Mouse (Mus musculus) layer of hippocampus, adult 9-11 months (tissue): ENCODE results near the gene Disc1.

Source experiments
- DNase-seq: peaks from one replicate; pipeline ENCODE4 v3.0.0; 2022

The Disc1 gene

DNA sequence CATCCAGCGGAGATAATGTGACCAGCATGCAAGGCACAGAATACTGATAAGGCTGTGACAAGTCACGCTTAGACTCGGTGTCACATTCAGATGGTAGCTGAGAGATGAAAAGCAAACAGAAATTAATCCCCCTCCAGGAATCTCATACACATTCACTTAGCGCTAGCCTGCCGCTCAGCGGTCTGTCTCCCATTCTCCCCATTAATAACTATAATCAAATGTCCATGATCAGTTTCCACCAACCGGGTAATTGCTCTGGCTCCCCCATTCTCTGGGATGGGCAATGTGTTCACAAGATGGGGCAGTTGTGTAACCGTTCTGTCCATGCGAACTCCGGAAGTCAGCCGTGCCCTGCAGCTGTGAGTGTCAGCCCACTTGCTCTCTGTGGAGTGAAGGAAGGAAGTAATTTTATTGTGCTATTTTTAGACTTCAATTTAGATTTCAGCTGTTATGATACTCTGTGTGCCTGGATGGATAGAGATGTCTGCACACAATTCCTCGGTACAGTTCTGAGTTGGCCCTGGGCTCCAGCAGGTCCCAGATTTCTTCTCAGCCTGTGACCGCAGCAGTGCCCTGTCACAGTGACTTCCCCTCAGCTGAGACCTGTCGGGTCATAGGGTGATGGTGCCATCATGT is 173.1 kb downstream of the Disc1 start:
- peak; percentile 42 for DNase-seq

DNA sequence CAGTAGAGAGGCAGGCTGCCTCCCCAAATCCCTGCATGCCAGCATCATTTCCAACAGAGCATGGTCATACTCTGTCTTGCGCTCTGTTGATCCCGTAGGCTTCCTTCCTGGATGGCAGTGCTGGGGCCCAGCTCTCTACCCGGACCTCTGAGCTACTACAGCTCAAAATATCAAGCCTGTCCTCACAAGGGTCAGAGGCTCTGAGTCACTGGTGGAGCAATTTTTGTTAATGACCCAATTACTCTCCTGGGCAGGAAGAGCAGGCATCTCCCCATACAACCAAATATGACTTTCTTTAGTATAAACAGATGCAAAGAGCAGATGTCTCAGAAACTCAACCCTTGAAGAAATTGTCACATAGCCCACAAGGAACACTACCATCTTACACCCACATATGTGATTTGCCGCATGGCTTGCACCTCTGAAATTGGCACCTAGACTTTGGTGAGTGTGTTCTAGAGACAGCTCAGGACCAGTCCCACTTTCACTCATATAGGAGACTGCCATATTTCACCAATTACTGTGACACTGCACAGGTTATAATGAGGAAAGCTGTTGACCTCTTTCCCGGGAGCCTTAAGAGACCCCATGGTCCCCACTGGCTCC is 176.6 kb downstream of the Disc1 start:
- DNase-seq = no peak

DNA sequence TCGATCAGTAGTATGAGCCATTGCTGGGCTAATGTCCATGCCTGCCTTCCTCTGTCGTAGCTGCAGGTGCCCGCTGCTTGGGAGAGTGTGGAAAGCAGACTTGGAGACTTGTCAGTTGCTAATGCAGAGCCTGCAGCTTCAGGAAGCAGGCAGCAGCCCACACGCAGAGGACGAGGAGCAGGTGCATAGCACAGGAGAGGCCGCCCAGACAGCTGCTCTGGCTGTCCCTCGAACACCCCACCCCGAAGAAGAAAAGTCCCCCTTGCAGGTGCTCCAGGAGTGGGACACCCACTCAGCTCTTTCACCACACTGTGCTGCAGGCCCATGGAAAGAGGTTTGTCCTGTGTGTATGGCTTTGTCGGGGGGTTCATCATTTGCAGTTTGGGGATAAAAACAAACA is 178.7 kb downstream of the Disc1 start:
- DNase-seq = no peak

GRCm38 (mm10) chr8:125235898-125236835 is 182.2 kb downstream of the Disc1 start:
- DNase-seq = no peak

DNA sequence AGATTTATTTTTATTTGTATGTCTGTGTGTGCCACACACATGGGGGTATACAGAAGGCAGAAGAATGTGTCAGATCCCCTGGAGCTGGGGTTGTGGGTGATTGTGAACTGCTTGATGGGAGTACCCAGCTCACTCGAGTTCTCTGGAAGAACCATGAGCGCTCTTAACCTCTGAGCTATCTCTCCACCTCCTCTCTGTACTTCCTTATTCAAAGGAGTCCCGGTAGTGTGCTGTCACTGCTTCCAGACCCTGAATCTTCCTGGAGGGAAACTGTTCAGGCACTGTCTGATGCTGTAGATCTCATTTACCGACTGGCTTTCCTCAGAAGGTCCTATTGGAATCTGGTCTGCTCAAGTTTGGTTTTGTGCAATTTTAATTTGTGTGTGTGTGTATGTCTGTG is 186.8 kb downstream of the Disc1 start:
- no peak for DNase-seq

DNA sequence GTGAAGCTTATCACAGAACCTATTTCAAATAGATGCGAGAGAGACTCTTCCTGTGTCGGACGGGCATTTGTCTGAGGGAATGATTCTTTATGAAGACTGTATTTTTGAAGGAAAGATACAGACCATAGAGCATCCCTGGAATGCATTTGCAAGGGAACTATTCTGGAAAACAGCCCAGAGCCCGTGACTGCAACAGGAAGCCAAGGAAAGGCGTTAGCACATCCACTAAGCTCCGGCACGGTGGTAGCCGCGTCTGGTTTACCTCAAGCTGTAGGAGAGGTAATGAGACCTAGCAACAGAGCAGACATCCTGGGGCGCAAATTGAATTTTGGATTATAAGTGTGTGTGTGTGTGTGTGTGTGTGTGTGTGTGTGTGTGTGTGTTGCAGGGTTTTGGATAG is 188.4 kb downstream of the Disc1 start:
- no peak for DNase-seq

GRCm38 (mm10) chr8:125242921-125243320 is 188.9 kb downstream of the Disc1 start:
- DNase-seq = no peak

- no peak for DNase-seq
These were observed 192.8 kb downstream of the Disc1 start for GRCm38 (mm10) chr8:125246737-125247292.

DNA sequence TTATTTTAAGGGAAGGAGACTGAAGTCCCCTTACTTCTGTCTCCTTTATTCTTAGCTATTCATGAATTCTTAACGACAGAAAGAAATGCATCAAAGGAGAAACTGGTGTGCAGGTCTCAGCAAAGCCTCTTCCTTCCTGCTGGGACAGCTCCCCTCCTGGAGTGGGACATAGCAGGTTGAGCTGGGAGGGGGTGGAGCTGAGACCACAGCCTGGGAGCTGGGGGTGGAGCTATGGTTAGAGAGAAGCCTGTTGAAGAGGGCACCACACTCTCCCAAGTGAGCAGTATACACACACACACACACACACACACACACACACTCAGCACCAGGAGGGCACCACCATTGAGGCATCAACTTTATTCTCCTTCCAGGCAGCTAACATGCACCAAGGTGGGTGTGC is 193.4 kb downstream of the Disc1 start:
- DNase-seq = no peak

DNA sequence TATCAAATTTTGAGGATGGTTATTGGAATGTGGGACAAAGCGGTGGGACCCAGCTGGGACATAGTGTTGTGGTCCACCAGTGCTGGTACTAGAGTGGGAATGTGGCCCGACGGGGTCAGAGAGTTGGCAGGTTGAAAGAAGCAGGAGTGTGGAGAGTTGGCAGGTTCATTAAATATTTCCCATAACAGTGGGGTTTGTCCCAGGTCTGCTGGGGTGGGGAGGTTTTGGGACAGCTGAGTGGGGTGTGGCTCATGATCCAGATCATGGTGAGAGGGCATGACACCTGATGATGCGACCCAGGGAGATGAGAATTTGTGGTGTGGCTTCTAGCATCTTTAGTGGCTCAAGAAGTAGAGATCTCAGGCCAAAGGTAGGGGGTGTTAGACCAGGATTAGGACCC is 199.0 kb downstream of the Disc1 start:
- DNase-seq = no peak

GRCm38 (mm10) chr8:125253505-125254180 is 199.6 kb downstream of the Disc1 start:
- DNase-seq = no peak

DNA sequence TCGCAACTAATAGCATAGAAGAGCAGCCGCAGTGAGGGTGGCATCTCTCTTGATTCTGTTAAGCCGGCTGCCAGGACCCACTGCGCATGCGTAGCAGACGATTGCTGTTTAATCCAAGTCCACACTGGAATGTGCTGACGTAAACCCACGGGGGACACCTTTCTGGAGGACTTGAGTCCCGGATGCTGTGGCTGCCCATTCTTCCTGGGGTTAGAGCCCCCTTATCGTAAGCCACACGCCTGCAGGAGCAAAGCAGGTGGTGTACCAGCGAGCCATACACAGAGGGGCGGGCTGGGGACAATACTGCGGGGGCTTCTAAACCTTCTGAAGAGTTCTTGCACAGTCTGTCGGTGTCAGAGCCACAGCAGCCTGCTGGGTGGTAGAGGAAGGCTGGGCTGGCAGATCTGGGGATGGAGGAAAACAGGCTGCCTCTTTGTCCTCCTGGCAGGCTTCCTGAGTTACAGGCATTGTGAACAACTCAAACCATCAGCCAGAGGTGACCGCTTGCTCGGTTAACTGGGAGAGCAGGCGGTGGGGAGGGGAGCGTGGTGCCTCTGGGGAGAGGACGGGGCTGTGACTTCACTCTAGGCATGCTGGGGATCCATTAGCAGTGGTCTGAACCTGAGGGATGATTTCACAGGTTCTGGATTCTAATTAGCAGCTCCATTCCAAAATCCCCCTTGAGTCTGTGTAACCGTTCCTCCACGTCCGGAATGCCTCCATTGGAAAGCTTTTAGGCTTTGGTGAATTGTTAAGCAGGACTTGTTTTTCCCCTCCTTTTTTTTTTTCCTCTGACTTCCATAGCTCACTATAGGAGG is 200.4 kb downstream of the Disc1 start:
- peak; percentile 95 for DNase-seq

GRCm38 (mm10) chr8:125255006-125255685 is 201.2 kb downstream of the Disc1 start:
- peak; percentile 65 for DNase-seq

DNA sequence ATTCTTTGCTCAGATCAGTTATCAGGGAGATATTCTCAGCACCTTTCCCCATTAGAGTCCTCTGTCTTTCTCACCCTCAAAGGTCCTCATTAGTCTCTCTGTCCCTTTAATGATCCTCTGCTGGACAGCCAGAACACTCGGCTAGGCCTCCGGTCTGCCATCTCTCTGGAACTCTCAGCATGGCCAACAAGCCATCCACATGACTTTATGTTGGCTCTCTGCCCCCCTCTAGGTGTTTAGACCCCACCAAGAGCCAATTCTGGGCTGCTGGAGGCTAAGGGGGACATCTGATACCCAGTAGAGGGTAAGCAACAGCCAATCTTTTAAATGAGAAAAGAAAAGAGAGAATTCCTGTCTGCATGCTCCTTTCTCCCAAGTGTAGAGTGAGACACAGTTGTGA is 203.7 kb downstream of the Disc1 start:
- no peak for DNase-seq

GRCm38 (mm10) chr8:125258806-125259500 is 205.0 kb downstream of the Disc1 start:
- DNase-seq = no peak

DNA sequence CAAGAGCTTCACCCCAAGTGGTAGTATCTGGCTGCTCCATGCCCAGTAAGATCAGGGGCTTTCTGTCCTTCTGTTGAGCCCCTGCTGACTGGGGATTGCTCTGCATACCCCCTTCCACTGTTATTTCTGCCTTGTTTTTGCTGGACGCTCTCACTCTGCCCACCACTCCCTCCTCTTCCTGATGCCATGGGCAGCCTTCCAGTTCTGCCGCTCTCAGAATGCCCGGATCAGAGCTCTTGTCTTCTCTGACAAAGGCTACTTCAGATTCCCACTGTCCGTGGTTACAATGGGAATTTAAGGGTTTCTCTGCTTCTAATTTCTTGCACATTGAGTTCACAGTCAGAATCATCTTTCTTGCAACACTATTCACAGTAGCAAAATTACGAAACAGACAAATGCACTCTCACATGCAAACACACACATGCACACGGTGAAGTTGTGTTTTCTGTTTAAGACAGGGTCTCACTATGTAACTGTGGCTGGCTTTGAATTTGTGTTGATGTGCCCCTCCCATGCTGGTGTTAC is 214.2 kb downstream of the Disc1 start:
- DNase-seq = no peak

DNA sequence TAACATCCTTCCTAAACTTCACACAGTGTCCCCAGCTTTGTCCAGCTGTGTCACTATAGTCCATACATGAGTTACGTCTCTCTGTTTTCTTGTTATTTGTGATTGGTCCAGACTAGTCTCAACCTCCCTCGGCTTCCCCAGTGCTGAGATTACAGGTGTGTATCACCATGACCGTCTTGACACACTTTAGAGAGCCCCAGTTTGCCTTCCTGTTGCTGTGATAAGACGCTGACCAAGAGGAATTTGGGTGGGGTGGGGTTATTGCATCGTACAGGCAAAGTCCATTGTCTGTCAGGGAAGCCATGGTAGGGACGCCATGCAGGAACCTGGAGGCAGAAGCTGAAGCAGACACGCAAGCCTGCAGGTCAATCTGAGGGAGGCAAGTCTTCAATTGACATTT is 216.3 kb downstream of the Disc1 start:
- DNase-seq = no peak

GRCm38 (mm10) chr8:125271357-125271756 is 217.4 kb downstream of the Disc1 start:
- no peak for DNase-seq

DNA sequence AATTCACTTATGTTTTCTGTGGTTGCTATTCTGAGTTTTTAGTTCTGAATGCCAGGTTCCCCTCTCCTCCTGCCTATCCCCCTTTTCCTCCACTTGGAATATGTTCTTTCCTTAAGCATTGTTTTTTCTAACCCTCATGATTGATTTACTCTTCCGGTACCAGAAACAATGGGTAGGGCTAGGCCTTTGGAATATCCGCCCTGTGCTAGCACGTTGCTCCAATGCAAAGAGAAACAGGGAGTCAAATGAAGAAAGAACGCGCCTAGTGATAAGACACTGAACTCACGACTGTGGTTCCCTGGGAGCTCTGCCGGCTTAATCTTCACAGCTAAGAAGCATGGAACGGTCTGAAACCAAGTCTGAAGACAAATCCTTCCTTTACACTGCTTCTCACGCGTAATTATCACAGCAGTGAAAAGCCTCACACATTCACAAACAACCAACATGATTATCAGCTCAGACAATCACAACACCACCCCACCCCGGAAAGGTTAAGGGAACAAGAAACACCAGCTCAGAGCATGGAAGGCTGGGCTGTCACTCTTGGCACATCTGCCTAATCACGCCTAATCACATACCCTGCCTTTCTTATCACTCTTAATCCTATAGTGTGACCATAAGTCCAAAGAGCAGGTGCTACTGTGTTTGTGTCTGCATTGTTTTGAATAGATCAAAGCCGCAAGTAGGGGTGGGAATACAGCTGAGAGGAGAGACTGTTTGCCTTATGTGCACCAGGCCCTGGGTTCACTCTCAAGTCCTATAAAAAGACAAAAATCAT is 218.3 kb downstream of the Disc1 start:
- no peak for DNase-seq
